Mouse (Mus musculus) heart, adult 2 months (tissue): ENCODE measurements around the gene Slc7a5.

Experiments
- CTCF ChIP-seq: fragments of 200-600 bp; IDR thresholded peaks from 2 replicates; pipeline ENCODE4 v1.8.1; 2022; ENCODE audit warnings: antibody characterized with exemption, mild to moderate bottlenecking, moderate library complexity
- POLR2A ChIP-seq: fragments of 200-500 bp; IDR thresholded peaks from 2 replicates; pipeline ENCODE4 v1.6.1; 2011; ENCODE audit warnings: mild to moderate bottlenecking, low read depth, low read length, control low read depth; ENCODE audit not compliant: insufficient read depth

- TF ChIP-seq POLR2A (no peak), CTCF (no peak)
These were observed 24.1 kb upstream of the Slc7a5 start for GRCm38 (mm10) chr8:121931571-121931970.
